Mouse (Mus musculus): ENCODE data around the gene Gga3. TPM values are rescaled to one million over a fixed set of nuclear protein-coding genes. Genes with fewer than 3 reads are reported as not detected.
A peak's percentile ranks its signal among the peaks of the same experiment; 100 is the strongest.

Gga3 gene
- total RNA-seq, 2 experiments from 2014 or later, result 81.4 to 84.1 TPM

GRCm38 (mm10) chr11:115613138-115613945, 9.5 kb upstream of the Gga3 start:
- no peak for DNase-seq (ENCODE audit: low spot score in 2 of 2)

GRCm38 (mm10) chr11:115612410-115613137, 8.7 kb upstream of the Gga3 start, which contains the start of gene Mif4gd:
Gene Mif4gd, minus strand, starts transcription at chr11:115612969.
- peak; percentile 67 to 70 for DNase-seq (ENCODE audit: low spot score in 2 of 2)

GRCm38 (mm10) chr11:115612059-115612409, 8.2 kb upstream of the Gga3 start:
- DNase-seq (ENCODE audit: low spot score in 2 of 2), result peak; percentile 55 to 61

- no peak for DNase-seq (ENCODE audit: low spot score in 2 of 2)
Observed at GRCm38 (mm10) chr11:115611173-115611572, 7.3 kb upstream of the Gga3 start.

- no peak for DNase-seq (ENCODE audit: low spot score in 2 of 2)
Observed at GRCm38 (mm10) chr11:115609576-115609975, 5.7 kb upstream of the Gga3 start.

- DNase-seq (ENCODE audit: low spot score in 2 of 2), result no peak
Observed at GRCm38 (mm10) chr11:115608421-115609399, 4.9 kb upstream of the Gga3 start.

GRCm38 (mm10) chr11:115606733-115607132, 2.9 kb upstream of the Gga3 start:
- DNase-seq (ENCODE audit: low spot score in 2 of 2), result no peak

- DNase-seq (ENCODE audit: low spot score in 2 of 2), result no peak
Observed at GRCm38 (mm10) chr11:115604304-115604696, 449 bp upstream of the Gga3 start.

- no peak for DNase-seq (ENCODE audit: low spot score in 2 of 2)
Observed at GRCm38 (mm10) chr11:115603128-115603475, 749 bp downstream of the Gga3 start.

- no peak for DNase-seq (ENCODE audit: low spot score in 2 of 2)
Observed at GRCm38 (mm10) chr11:115601174-115601573, 2.7 kb downstream of the Gga3 start.

- DNase-seq (ENCODE audit: low spot score in 2 of 2), result no peak
Observed at GRCm38 (mm10) chr11:115600743-115601142, 3.1 kb downstream of the Gga3 start.

- DNase-seq (ENCODE audit: low spot score in 2 of 2), result peak; percentile 38 to 41
Observed at GRCm38 (mm10) chr11:115599722-115600121, 4.1 kb downstream of the Gga3 start.

GRCm38 (mm10) chr11:115598309-115598708, 5.5 kb downstream of the Gga3 start:
- DNase-seq (ENCODE audit: low spot score in 2 of 2), result no peak

GRCm38 (mm10) chr11:115595209-115595608, 8.6 kb downstream of the Gga3 start:
- no peak for DNase-seq (ENCODE audit: low spot score in 2 of 2)

- no peak for DNase-seq (ENCODE audit: low spot score in 2 of 2)
Observed at GRCm38 (mm10) chr11:115590526-115591075, 13.2 kb downstream of the Gga3 start.

GRCm38 (mm10) chr11:115587984-115588383, 15.9 kb downstream of the Gga3 start:
- DNase-seq (ENCODE audit: low spot score in 2 of 2), result no peak

GRCm38 (mm10) chr11:115586403-115586802, 17.4 kb downstream of the Gga3 start:
- DNase-seq (ENCODE audit: low spot score in 2 of 2), result no peak

GRCm38 (mm10) chr11:115585573-115586100, 18.2 kb downstream of the Gga3 start:
- DNase-seq (ENCODE audit: low spot score in 2 of 2), result no peak

GRCm38 (mm10) chr11:115584376-115585073, 19.3 kb downstream of the Gga3 start:
- DNase-seq (ENCODE audit: low spot score in 2 of 2), result no peak
